Mouse (Mus musculus) urinary bladder, postnatal 36 days (tissue): ENCODE measurements around the gene Mrps24.

Experiments
- DNase-seq, 2 experiments: peaks; one replicate each; pipeline ENCODE4 v3.0.0; 2022; ENCODE audit warnings: low spot score in 2 of 2, mixed read lengths in 1 of 2

Mrps24 gene

GRCm38 (mm10) chr11:5706874-5707529 is 8.5 kb downstream of the Mrps24 start:
- peak; percentile 20 to 25 for DNase-seq

- no peak for DNase-seq
Measured at GRCm38 (mm10) chr11:5705972-5706371, 9.5 kb downstream of the Mrps24 start.

GRCm38 (mm10) chr11:5703341-5703740 is 12.1 kb downstream of the Mrps24 start:
- no peak for DNase-seq

- no peak for DNase-seq
Measured at GRCm38 (mm10) chr11:5702957-5703332, 12.5 kb downstream of the Mrps24 start.

- DNase-seq: no peak
Measured at GRCm38 (mm10) chr11:5702271-5702956, 13.1 kb downstream of the Mrps24 start.

GRCm38 (mm10) chr11:5701821-5702220 is 13.7 kb downstream of the Mrps24 start:
- DNase-seq: no peak

- no peak for DNase-seq
Measured at GRCm38 (mm10) chr11:5701300-5701699, 14.2 kb downstream of the Mrps24 start.

GRCm38 (mm10) chr11:5700808-5701207 is 14.7 kb downstream of the Mrps24 start:
- no peak for DNase-seq

- DNase-seq: no peak
Measured at GRCm38 (mm10) chr11:5691775-5692174, 23.7 kb downstream of the Mrps24 start.

- no peak for DNase-seq
Measured at GRCm38 (mm10) chr11:5684283-5684682, 31.2 kb downstream of the Mrps24 start.

- no peak for DNase-seq
Measured at GRCm38 (mm10) chr11:5682541-5682940, 32.9 kb downstream of the Mrps24 start.
